Mouse (Mus musculus) embryonic stem cell, embryonic (primary cell): ENCODE measurements at regions not wholly inside any gene's neighbourhood (a gene's known extent, or its start where the extent isn't known, plus 50 kb on each side); places are given as distances from the start of the nearest gene placed in this dataset.

ENCODE experiments used
- CTCF ChIA-PET, 4 experiments: fragments of 300-600 bp in 2 of 4; fragments of 350-600 bp in 2 of 4; sonication (Branson Sonifier 250); formaldehyde crosslinking; loops; one replicate each; lab custom pipeline; 2022; ENCODE audit warnings: inconsistent platforms in 2 of 4; lab: Charles Lee
- POLR2A ChIA-PET, 4 experiments: fragments of 300-600 bp in 2 of 4; fragments of 350-600 bp in 2 of 4; sonication (Branson Sonifier 250); formaldehyde crosslinking; loops; one replicate each; lab custom pipeline; 2022; ENCODE audit warnings: antibody characterized with exemption in 4 of 4, inconsistent platforms in 1 of 4; lab: Charles Lee

DNA sequence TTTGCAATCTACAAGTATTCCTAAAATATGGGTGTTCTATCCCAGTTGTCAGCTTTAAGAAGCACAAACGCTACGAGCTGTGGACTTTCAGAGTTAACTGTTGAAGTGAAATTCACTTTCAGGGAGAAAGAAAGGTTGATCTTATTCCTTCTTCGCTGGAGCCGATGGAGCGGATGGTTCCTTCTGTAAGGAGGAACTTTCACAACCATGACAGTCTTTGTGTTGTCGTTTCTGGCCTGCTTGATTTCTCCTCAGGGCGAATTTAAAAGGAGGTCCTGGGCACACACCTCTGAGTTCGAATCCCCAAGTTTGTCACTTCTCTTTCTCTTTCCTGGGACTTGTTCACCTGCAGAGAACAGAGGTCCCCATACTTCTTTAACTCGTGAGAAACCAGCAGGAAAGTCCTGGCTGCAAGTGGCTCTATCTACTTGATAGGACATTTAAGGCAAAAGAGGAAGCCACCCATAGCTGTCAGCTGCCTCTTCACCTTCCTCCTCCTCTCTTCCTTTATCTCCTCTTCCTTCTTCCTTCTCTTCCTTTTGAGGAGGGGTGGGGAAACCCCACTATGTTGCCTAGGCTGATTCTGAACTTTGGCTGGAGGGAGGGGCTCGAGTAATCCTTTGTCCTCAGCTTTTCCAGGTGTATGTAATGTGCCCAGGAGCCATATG, 265.9 kb upstream of the Klf3 start:
- CTCF ChIA-PET: interaction anchor here in 1 of 4 experiments (0.5 kb wide), 1 partner anchor 96 kb away, joined by 11 read pairs; no protein-coding TSS in a partner anchor
- POLR2A ChIA-PET: interaction anchor here in 2 of 4 experiments (0.6 to 0.8 kb wide), 2 partner anchors 10 to 322 kb away, joined by 3 to 4 read pairs; no protein-coding TSS in a partner anchor

- ChIA-PET CTCF (no interaction called here), POLR2A (interaction anchor here in 2 of 4 experiments (0.6 kb wide), 2 partner anchors 106 to 270 kb away, joined by 3 to 4 read pairs; no protein-coding TSS in a partner anchor)
These were observed 261.4 kb upstream of the Klf3 start for GRCm38 (mm10) chr5:64541765-64542164.

DNA sequence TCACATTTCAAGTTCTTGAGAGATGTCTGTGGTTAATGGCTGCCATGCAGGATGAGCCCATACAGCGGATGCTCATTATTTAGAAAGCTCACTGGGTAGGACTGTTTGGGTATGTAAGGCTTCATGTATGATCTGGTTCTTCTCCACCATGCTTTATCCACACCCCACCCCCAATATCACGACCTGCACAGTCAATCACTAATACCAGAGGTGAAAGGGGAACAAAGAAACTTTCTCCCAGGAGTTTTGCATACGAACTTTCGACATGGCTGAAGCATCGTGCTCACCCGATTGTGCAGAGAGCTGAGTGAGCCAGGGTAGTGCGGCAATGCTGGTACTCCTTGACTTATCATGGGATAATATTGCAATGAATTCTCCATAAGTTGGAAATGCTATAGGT, 247.3 kb upstream of the Klf3 start:
- POLR2A ChIA-PET: no interaction called here
- CTCF ChIA-PET: no interaction called here

DNA sequence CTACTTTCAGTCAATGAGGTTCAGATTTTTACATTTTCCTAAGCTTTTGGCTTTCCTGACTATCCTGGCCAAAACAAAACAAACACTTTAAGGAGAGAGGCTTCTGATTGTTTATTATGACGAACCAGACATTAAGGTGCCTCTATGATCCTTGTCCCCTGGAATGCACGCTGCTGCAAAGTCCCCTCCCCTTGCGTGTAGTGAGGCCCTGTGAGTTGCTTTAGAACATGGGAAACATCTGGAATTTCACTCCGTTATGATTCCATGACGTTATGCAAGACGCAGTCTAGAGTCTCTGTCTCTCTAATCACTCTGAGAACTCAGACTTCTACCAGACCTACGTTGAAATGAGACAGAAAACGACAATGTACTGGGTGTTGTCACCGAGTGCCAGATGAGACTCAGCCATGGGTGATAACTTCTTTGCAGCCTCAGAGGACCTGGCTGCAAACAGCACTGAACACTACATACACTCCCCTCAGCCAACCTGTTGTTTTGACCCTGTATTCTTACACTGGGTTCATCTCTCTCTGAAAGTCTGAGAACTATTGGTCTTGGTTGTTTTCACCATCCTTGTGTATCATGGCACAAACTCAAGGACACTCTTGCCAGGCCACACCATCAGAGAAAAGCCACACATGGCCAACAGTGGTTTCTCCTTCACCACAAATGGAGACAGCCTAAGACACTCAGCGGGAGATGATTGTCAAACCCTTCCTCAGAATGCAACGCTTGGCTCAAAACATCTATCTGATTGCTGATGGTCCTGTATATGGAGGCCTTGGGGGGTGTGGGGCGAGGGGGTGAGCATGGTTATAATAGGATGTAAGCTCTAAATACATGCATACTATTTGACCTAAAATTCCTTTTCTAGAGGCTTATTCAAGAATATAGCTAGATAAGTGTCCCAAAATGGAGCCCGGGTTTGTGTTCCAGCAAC, 236.5 kb upstream of the Klf3 start:
- CTCF ChIA-PET: no interaction called here

DNA sequence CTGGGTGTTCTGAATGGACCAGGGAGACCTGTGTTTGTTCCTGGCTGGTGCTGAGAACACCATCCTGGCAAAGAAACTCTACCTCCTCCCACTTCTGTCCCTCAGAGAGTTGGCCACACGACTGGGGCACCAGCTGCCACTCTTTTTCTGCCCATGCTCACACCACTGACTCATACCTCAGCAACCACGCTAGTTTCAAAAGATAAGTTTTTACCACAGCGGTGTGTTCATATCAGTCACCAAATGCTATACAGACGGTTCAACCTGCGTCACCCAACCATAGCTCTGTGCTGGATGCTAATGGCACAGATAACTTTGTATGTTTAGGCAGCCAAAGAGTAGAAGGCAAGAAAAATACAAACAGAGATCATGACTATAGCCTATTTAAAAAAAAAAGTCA, 235.4 kb upstream of the Klf3 start:
- ChIA-PET CTCF (no interaction called here), POLR2A (no interaction called here)

More for the DNA sequence above, 236.5 kb upstream of the Klf3 start:
- POLR2A ChIA-PET: no interaction called here

DNA sequence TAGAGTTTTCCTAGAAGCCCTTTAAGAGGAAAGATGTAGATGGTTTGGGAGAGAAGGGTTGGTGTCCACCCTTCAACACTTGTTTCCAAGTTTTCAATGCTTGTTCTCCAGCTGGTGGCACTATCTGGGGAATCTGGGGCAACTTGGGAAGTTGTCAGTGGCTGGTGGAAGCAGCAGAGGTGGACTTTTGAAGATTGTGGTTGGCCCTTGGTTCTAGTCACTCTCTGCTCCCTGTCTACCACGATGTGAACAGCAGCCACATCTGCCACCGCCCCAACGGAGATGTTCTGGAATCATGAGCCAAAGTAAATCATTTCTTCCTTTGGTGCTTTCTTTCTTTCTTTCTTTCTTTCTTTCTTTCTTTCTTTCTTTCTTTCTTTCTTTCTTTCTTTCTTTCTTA, 234.9 kb upstream of the Klf3 start:
- ChIA-PET CTCF (no interaction called here), POLR2A (no interaction called here)

GRCm38 (mm10) chr5:64574386-64574785, 228.8 kb upstream of the Klf3 start:
- POLR2A ChIA-PET: no interaction called here
- CTCF ChIA-PET: no interaction called here

GRCm38 (mm10) chr5:64575896-64576295, 227.3 kb upstream of the Klf3 start:
- ChIA-PET POLR2A (interaction anchor here in 1 of 4 experiments (0.5 kb wide), 1 partner anchor 72 kb away, joined by 4 read pairs; no protein-coding TSS in a partner anchor), CTCF (interaction anchor here in 1 of 4 experiments (0.6 kb wide), 1 partner anchor 850 kb away, joined by 3 read pairs; no protein-coding TSS in a partner anchor)

GRCm38 (mm10) chr5:64576426-64577262, 226.5 kb upstream of the Klf3 start:
- ChIA-PET CTCF (no interaction called here), POLR2A (no interaction called here)

DNA sequence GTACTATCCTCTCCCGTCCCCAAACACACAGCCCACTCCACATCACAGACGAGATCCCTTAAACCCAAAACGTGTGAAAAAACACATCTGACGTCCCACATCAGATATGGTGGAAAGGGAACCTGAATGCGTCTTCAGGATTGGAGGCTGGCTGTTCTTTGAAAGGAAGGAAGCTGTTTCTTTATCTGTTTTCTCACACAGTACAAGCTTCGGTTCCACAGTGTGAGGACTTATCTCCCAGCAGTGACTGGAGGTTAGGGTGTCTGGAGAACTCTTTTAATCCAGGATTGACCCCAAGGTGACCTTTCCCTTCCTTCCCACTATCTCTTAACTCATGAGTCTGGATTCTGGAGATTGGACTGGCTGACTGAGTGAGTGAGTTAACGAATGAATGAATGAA, 225.8 kb upstream of the Klf3 start:
- CTCF ChIA-PET: no interaction called here
- POLR2A ChIA-PET: no interaction called here

DNA sequence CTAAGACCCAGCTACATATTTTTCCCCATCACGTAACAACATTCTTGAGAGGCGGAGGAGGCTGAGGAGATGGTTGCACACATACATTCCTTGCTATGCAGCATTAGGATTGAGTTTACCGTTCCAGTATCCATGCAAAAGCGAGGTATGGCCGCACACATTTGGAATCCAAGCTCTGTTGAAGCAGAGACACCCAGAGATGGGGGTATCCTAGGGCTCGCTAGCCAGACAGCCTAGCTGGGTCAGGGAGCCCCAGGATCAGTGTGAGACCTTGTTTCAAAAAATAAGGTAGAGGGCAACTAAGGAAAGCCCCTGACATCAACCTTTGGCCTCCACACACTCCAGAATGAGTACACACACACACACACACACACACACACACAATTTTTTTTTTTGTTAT, 224.7 kb upstream of the Klf3 start:
- POLR2A ChIA-PET: interaction anchor here in 2 of 4 experiments (0.7 to 1.4 kb wide), 6 partner anchors 9 to 394 kb away, joined by 3 to 5 read pairs (median 3); no protein-coding TSS in a partner anchor

GRCm38 (mm10) chr5:64579086-64579485, 224.1 kb upstream of the Klf3 start:
- CTCF ChIA-PET: interaction anchor here in 2 of 4 experiments (0.6 to 1.2 kb wide), 2 partner anchors 49 to 73 kb away, joined by 3 read pairs; no protein-coding TSS in a partner anchor
- POLR2A ChIA-PET: interaction anchor here (0.5 to 1.5 kb wide), 14 partner anchors 9 to 394 kb away, joined by 3 to 12 read pairs (median 3); no protein-coding TSS in a partner anchor

More for the DNA sequence above, 224.7 kb upstream of the Klf3 start:
- CTCF ChIA-PET: no interaction called here

DNA sequence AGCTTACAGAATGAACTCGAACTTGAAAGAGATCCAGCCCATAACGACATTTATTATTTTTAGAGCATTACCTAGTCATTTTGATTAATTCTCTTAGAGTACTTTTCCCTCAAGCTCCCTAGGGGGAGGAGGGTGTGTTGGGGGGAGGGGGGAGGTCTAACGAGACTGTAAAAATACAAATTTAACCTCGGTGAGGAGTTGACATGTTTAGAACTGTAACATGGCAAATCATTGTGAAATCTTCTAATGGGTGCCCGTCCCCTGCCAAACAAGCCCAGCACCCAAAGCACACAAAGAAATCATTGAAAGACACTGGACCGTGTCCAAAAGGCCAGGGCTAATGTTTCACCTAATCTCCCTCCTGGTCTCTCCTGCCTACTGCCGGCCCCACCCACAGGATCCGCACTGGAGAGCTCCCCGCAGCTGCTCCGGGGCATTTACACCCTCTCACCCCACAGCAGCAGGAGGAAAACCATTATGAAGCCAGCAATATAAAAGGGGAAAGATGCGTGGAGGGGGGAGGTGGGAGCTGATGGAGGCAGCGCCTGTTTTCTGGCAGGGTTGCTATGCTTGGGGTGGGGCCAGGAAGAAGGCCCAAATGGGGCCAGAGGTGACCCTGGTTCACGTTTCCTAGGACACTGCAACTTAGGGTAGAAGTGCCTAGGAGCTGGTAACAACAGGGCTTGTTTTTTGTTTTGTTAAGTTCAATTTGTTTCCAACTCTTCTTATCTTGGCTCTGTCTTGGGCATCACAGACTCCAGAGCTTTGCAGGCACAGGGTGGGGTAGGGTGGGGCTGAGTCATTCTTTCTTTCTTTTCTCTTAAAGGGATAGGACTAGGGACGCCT, 223.5 kb upstream of the Klf3 start:
- ChIA-PET POLR2A (interaction anchor here (0.5 to 1.7 kb wide), 28 partner anchors 8 to 298 kb away, joined by 3 to 12 read pairs (median 3); no protein-coding TSS in a partner anchor), CTCF (interaction anchor here in 3 of 4 experiments (0.6 to 1.2 kb wide), 5 partner anchors 48 to 530 kb away, joined by 3 to 12 read pairs (median 4); no protein-coding TSS in a partner anchor)

- ChIA-PET POLR2A (interaction anchor here (0.6 to 1.7 kb wide), 20 partner anchors 9 to 298 kb away, joined by 3 to 12 read pairs (median 4); no protein-coding TSS in a partner anchor), CTCF (interaction anchor here in 2 of 4 experiments (0.6 to 1.2 kb wide), 4 partner anchors 75 to 529 kb away, joined by 3 to 12 read pairs (median 5); no protein-coding TSS in a partner anchor)
These were observed 222.9 kb upstream of the Klf3 start for GRCm38 (mm10) chr5:64580340-64580723.

- CTCF ChIA-PET: interaction anchor here in 2 of 4 experiments (0.5 to 1.0 kb wide), 3 partner anchors 30 to 172 kb away, joined by 3 to 5 read pairs (median 3); no protein-coding TSS in a partner anchor
- POLR2A ChIA-PET: interaction anchor here (0.5 to 1.7 kb wide), 12 partner anchors 10 to 466 kb away, joined by 3 to 6 read pairs (median 4); no protein-coding TSS in a partner anchor
These were observed 222.3 kb upstream of the Klf3 start for GRCm38 (mm10) chr5:64580786-64581445.

DNA sequence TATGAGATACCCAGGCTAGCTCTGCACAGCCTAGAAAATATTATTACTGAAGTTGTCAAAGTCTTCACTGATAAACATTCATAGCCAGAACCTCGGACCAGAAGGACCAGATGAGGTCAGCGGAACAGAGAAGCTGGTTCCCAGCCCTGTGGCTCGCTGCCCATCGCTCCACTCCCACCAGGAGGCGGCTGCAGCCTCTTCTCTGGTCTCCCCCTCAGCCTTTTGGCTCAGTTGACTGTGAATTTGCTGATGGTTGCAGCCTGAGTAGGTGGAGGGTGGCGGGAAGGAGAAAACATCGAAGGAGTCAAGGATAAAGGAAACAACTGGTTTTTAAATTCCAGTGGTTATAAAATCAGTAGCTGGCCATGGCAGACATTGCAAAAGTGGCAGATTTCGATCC, 221.7 kb upstream of the Klf3 start:
- CTCF ChIA-PET: interaction anchor here in 2 of 4 experiments (0.6 to 1.0 kb wide), 2 partner anchors 29 to 75 kb away, joined by 3 to 5 read pairs; no protein-coding TSS in a partner anchor
- POLR2A ChIA-PET: interaction anchor here in 1 of 4 experiments (0.5 to 1.7 kb wide), 8 partner anchors 11 to 466 kb away, joined by 3 to 6 read pairs (median 4); no protein-coding TSS in a partner anchor
